Mouse (Mus musculus): ENCODE data around the gene Pabpc1l.

GRCm38 (mm10) chr2:164070765-164071436 lies 45.7 kb downstream of the Pabpc1l start, which contains the start of gene Tomm34:
- TF ChIP-seq CTCF (IDR thresholded peaks at IDR 0.05) = no peak
- peak; percentile 98 for TF ChIP-seq POLR2A (IDR thresholded peaks at IDR 0.05; ENCODE audit: insufficient read depth, low read depth, low read length)

Measured in heart, adult 2 months (tissue).